Mouse (Mus musculus) embryo, embryonic 11.5 days (tissue): ENCODE results near the gene Gm10273.

Experiments
- DNase-seq: peaks from one replicate; pipeline ENCODE4 v3.0.0-alpha.2; 2012; ENCODE audit warnings: low read depth, low spot score

Gene Gm10273

GRCm38 (mm10) chr10:59402899-59403792 is 7.7 kb downstream of the Gm10273 start, which contains the start of gene Pla2g12b:
TSS of gene Pla2g12b (plus strand) at chr10:59403660.
- DNase-seq = no peak

- no peak for DNase-seq
Observed at GRCm38 (mm10) chr10:59403793-59404149, 8.3 kb downstream of the Gm10273 start.

GRCm38 (mm10) chr10:59408499-59408898 is 13.1 kb downstream of the Gm10273 start:
- no peak for DNase-seq

- no peak for DNase-seq
Observed at GRCm38 (mm10) chr10:59410264-59410663, 14.8 kb downstream of the Gm10273 start.

- DNase-seq = no peak
Observed at GRCm38 (mm10) chr10:59413711-59414110, 18.3 kb downstream of the Gm10273 start.

GRCm38 (mm10) chr10:59416623-59417022 is 21.2 kb downstream of the Gm10273 start:
- DNase-seq = no peak

GRCm38 (mm10) chr10:59419516-59419915 is 24.1 kb downstream of the Gm10273 start:
- DNase-seq = no peak

- no peak for DNase-seq
Observed at GRCm38 (mm10) chr10:59424453-59424852, 29.0 kb downstream of the Gm10273 start.

GRCm38 (mm10) chr10:59425369-59425768 is 29.9 kb downstream of the Gm10273 start:
- DNase-seq = no peak

GRCm38 (mm10) chr10:59426371-59426770 is 30.9 kb downstream of the Gm10273 start:
- no peak for DNase-seq

- DNase-seq = no peak
Observed at GRCm38 (mm10) chr10:59429448-59430135, 34.2 kb downstream of the Gm10273 start.

GRCm38 (mm10) chr10:59430701-59431218 is 35.3 kb downstream of the Gm10273 start:
- DNase-seq = no peak

- no peak for DNase-seq
Observed at GRCm38 (mm10) chr10:59435746-59436145, 40.3 kb downstream of the Gm10273 start.

- DNase-seq = no peak
Observed at GRCm38 (mm10) chr10:59438651-59439050, 43.2 kb downstream of the Gm10273 start.

GRCm38 (mm10) chr10:59439508-59439931 is 44.1 kb downstream of the Gm10273 start:
- no peak for DNase-seq

GRCm38 (mm10) chr10:59440177-59440576 is 44.7 kb downstream of the Gm10273 start:
- DNase-seq = no peak

- no peak for DNase-seq
Observed at GRCm38 (mm10) chr10:59441735-59442134, 46.3 kb downstream of the Gm10273 start, which contains the start of gene Oit3. TSS of gene Oit3 (minus strand) at chr10:59441778.

GRCm38 (mm10) chr10:59443212-59443611 is 47.8 kb downstream of the Gm10273 start:
- DNase-seq = peak; percentile 4

- DNase-seq = no peak
Observed at GRCm38 (mm10) chr10:59444106-59444505, 48.7 kb downstream of the Gm10273 start.

GRCm38 (mm10) chr10:59444635-59445034 is 49.2 kb downstream of the Gm10273 start:
- no peak for DNase-seq
